Mouse (Mus musculus): Measurements from ENCODE around the gene Gm20532. TPM values are rescaled to one million over a fixed set of nuclear protein-coding genes. Genes with fewer than 3 reads are reported as not detected.
A peak's percentile ranks its signal among the peaks of the same experiment; 100 is the strongest.

Gene Gm20532
- not detected in 2 replicates for polyA plus RNA-seq (2015; fragmentation: Nextera tagmentation; extraction: Ambion mirVana)

DNA sequence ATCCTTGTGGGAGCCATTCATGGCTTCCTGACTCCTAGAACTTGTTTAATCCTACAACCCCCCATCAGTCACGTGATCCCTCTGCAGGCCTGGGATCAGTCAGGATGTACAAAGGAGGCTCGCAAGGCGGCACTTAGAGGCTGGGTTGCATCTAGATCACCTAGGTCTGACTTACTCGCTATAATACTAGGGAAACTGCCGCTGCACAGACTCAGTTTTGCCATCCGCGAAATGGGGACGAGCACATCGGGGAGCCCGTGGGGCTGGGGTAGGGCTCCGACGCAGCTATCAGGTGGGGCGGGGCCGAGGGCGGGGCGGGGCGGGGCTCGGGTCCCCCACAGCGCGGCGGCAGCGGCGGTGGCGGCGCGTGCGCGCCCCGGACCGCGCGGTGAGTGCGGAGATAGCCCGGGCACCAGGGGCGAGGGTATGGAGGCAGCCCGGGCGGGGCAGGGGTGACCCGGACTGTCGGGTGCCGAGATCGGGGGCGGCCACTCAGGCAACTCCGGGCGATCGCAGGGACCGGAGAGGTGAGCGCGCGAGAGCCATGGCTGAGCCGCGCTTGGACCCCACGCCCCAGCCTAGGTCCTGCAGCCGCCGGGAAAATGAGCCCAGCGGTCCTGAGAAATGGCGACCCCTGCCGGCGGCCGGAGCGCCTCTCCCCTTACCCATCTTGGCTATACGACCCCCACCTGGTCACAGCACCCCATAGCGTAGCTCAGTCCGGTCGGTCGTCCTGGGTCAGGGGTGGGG, at the start of gene Gm20532:
Gm20532 (plus strand) TSS at position 346 of the 750 bp plus-strand sequence.
- under 1% methylated on average over 60 of the region's 65 CpGs for WGBS
- no peaks in the 10 kb centered on the region for H3K27me3 ChIP-seq
- H3K4me1 ChIP-seq: peaks cover 10% of the 10 kb centered on the region; the same call in 1 of the 2 replicates
- no peaks in the 10 kb centered on the region for H3K9me3 ChIP-seq
- peak within 1 kb of the TSS; percentile 77 for H3K9ac ChIP-seq
- ATAC-seq (ENCODE audit: low FRiP score, low read depth): peak; percentile 83
- H3K4me2 ChIP-seq (replicated peaks): peak within 1 kb of the TSS; percentile 78
- peak within 1 kb of the TSS; percentile 65 for H3K4me3 ChIP-seq
- H3K36me3 ChIP-seq: peaks cover under 1% of the 10 kb centered on the region; the same call in 1 of the 2 replicates
- peak within 1 kb of the TSS; percentile 28 for H3K27ac ChIP-seq

DNA sequence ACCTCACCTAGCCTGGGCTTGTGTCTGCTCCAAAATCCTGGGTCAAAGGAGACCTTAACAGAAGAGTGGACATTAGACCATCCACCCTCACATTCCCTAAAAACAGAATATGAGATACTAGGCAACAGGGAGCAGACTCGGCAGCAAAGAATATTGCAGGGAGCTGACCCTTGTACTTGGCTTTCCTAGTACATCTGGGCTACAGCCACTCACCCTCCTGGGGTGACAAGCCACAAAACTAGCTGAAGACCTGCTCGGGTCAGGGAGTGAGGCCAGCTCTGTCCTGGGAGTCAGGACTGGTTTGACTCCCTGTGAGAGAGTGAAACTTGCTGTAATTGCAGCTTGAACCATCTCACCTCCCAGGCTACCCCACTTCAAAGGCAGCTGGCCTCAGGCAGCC, 46.9 kb upstream of the Gm20532 start:
- H3K4me1 ChIP-seq: peaks cover 35% of the 10 kb centered on the region
- H3K27ac ChIP-seq: no peak overlapping the region
- no peaks in the 10 kb centered on the region for H3K36me3 ChIP-seq
- WGBS: 24% methylated on average over 2 of the region's 2 CpGs
- no peaks in the 10 kb centered on the region for H3K27me3 ChIP-seq
- H3K9ac ChIP-seq: 0 out of 2 replicates have a peak overlapping the region, but pooled peaks have one; percentile 8
- H3K4me3 ChIP-seq: no peak overlapping the region
- H3K4me2 ChIP-seq (replicated peaks): no peak overlapping the region
- no peak for ATAC-seq (ENCODE audit: low FRiP score, low read depth)
- no peaks in the 10 kb centered on the region for H3K9me3 ChIP-seq

GRCm38 (mm10) chr2:26540721-26541120, 45.7 kb upstream of the Gm20532 start:
- no peak overlapping the region for H3K4me2 ChIP-seq (replicated peaks)
- ATAC-seq (ENCODE audit: low FRiP score, low read depth): no peak
- no peaks in the 10 kb centered on the region for H3K9me3 ChIP-seq
- no peak overlapping the region for H3K4me3 ChIP-seq
- 24% methylated on average over 7 of the region's 7 CpGs for WGBS
- peak overlapping the region; percentile 63; the same call in 1 of the 2 replicates for H3K27ac ChIP-seq
- H3K4me1 ChIP-seq: peaks cover 28% of the 10 kb centered on the region
- no peaks in the 10 kb centered on the region for H3K36me3 ChIP-seq
- H3K9ac ChIP-seq: peak overlapping the region; percentile 48
- no peaks in the 10 kb centered on the region for H3K27me3 ChIP-seq

- Histone ChIP-seq H3K4me2 (replicated peaks) (no peak overlapping the region), H3K27me3 (no peaks in the 10 kb centered on the region), H3K27ac (peak overlapping the region; percentile 63; the same call in 1 of the 2 replicates), H3K36me3 (no peaks in the 10 kb centered on the region), H3K4me1 (peaks cover 27% of the 10 kb centered on the region), H3K9ac (no peak overlapping the region), H3K9me3 (no peaks in the 10 kb centered on the region), H3K4me3 (no peak overlapping the region)
- WGBS: 29% methylated on average over 9 of the region's 9 CpGs
- ATAC-seq (ENCODE audit: low FRiP score, low read depth): peak; percentile 63
These were observed 45.1 kb upstream of the Gm20532 start for GRCm38 (mm10) chr2:26541258-26541910.

DNA sequence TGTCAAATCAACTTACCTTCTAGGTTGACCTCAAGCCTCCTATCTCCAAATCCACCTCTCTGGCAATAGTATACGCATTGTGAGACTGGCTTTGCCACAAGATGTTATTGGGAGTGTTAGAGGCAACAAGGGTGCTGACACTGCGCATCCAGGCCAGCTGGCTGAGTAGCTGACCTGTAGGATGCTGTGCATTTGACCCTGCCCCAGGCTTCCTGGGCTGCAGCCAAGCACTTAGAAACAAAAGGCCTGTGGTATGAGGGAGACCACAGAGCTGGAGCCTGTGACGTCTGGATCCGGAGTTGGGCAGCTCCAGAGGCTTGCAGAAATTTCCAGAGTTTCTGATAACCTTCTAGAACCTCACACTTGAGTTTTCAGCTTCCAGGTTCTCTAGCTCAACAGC, 43.3 kb upstream of the Gm20532 start:
- Histone ChIP-seq H3K9ac (no peak overlapping the region), H3K9me3 (no peaks in the 10 kb centered on the region), H3K36me3 (no peaks in the 10 kb centered on the region), H3K27me3 (no peaks in the 10 kb centered on the region), H3K4me3 (no peak overlapping the region), H3K4me2 (replicated peaks) (no peak overlapping the region), H3K4me1 (peaks cover 41% of the 10 kb centered on the region), H3K27ac (no peak overlapping the region)
- no peak for ATAC-seq (ENCODE audit: low FRiP score, low read depth)
- WGBS: 72% methylated on average over 4 of the region's 4 CpGs

GRCm38 (mm10) chr2:26543768-26544167, 42.7 kb upstream of the Gm20532 start:
- WGBS: 87% methylated on average over 8 of the region's 8 CpGs

GRCm38 (mm10) chr2:26544265-26544664, 42.2 kb upstream of the Gm20532 start:
- ATAC-seq (ENCODE audit: low FRiP score, low read depth): no peak
- no peak overlapping the region for H3K4me2 ChIP-seq (replicated peaks)
- H3K27ac ChIP-seq: no peak overlapping the region
- peaks cover 41% of the 10 kb centered on the region for H3K4me1 ChIP-seq
- no peaks in the 10 kb centered on the region for H3K9me3 ChIP-seq
- no peak overlapping the region for H3K9ac ChIP-seq
- no peaks in the 10 kb centered on the region for H3K36me3 ChIP-seq
- H3K27me3 ChIP-seq: no peaks in the 10 kb centered on the region
- no peak overlapping the region for H3K4me3 ChIP-seq
- WGBS: 72% methylated on average over 3 of the region's 3 CpGs

More at GRCm38 (mm10) chr2:26543768-26544167, 42.7 kb upstream of the Gm20532 start:
- H3K4me3 ChIP-seq: no peak overlapping the region
- H3K36me3 ChIP-seq: no peaks in the 10 kb centered on the region
- H3K9ac ChIP-seq: no peak overlapping the region
- no peak overlapping the region for H3K27ac ChIP-seq
- no peaks in the 10 kb centered on the region for H3K27me3 ChIP-seq
- no peak for ATAC-seq (ENCODE audit: low FRiP score, low read depth)
- no peak overlapping the region for H3K4me2 ChIP-seq (replicated peaks)
- H3K4me1 ChIP-seq: peaks cover 41% of the 10 kb centered on the region
- H3K9me3 ChIP-seq: no peaks in the 10 kb centered on the region

- peak; percentile 69; the same call in 1 of the 2 replicates for ATAC-seq (ENCODE audit: low FRiP score, low read depth)
- Histone ChIP-seq H3K36me3 (no peaks in the 10 kb centered on the region), H3K27me3 (no peaks in the 10 kb centered on the region), H3K4me3 (no peak overlapping the region), H3K27ac (no peak overlapping the region; the same call in 1 of the 2 replicates), H3K9me3 (no peaks in the 10 kb centered on the region), H3K4me2 (replicated peaks) (no peak overlapping the region), H3K4me1 (peaks cover 22% of the 10 kb centered on the region), H3K9ac (no peak overlapping the region)
- WGBS: 20% methylated on average over 2 of the region's 2 CpGs
These were observed 39.0 kb upstream of the Gm20532 start for GRCm38 (mm10) chr2:26547481-26547880.

DNA sequence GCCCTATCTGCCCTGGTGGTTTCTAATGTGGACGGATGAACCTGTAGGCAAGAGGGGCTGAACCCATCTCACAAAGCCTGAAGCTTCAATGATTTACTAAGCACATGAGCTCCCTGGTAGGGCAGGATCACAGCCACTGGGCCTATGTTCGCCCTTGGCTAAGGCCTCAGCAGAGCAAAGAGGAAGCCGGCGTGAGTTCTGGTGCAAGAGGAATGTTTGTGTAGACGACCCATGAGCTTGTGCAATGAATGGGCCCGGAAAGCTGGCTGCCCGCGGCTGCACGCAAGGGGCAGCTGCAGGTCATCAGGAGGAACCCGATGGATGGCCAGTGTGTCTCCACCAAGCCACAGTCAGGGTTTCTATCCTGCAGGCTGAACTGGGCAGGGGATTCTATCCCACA, 36.6 kb upstream of the Gm20532 start:
- no peaks in the 10 kb centered on the region for H3K9me3 ChIP-seq
- no peaks in the 10 kb centered on the region for H3K27me3 ChIP-seq
- no peak overlapping the region for H3K27ac ChIP-seq
- ATAC-seq (ENCODE audit: low FRiP score, low read depth): no peak
- peaks cover 22% of the 10 kb centered on the region for H3K4me1 ChIP-seq
- no peak overlapping the region for H3K4me3 ChIP-seq
- no peaks in the 10 kb centered on the region for H3K36me3 ChIP-seq
- H3K4me2 ChIP-seq (replicated peaks): no peak overlapping the region
- WGBS: 80% methylated on average over 10 of the region's 10 CpGs
- H3K9ac ChIP-seq: no peak overlapping the region

GRCm38 (mm10) chr2:26550205-26550604, 36.2 kb upstream of the Gm20532 start:
- Histone ChIP-seq H3K4me1 (peaks cover 22% of the 10 kb centered on the region), H3K9ac (no peak overlapping the region), H3K4me2 (replicated peaks) (no peak overlapping the region), H3K9me3 (no peaks in the 10 kb centered on the region), H3K36me3 (no peaks in the 10 kb centered on the region), H3K4me3 (no peak overlapping the region), H3K27ac (no peak overlapping the region; the same call in 1 of the 2 replicates), H3K27me3 (no peaks in the 10 kb centered on the region)
- 72% methylated on average over 3 of the region's 3 CpGs for WGBS
- ATAC-seq (ENCODE audit: low FRiP score, low read depth): no peak

GRCm38 (mm10) chr2:26550777-26551176, 35.7 kb upstream of the Gm20532 start:
- H3K27ac ChIP-seq: peak overlapping the region; percentile 44; the same call in 1 of the 2 replicates

DNA sequence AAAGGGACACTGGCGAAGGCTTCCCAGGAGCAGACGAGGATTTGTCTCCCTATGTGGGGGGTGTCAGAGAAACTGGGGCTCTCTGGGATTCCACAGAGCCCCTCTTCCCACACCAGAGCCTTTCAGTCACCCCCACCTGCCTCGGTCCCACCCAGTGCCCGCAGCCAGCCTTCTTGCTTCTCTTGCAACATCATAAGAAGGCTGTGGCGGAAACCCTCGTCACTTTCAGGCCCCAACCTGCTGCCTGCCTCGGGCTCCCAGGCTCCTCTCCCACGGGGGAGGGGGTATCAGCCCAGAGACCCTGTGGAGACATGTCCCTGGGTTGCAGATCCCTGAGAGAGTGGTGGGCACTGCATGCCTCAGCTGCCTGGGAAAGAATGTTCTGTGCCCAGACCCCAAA, 35.0 kb upstream of the Gm20532 start:
- ATAC-seq (ENCODE audit: low FRiP score, low read depth): no peak
- 70% methylated on average over 8 of the region's 8 CpGs for WGBS
- no peak overlapping the region for H3K9ac ChIP-seq
- no peaks in the 10 kb centered on the region for H3K9me3 ChIP-seq
- peaks cover 20% of the 10 kb centered on the region for H3K4me1 ChIP-seq
- H3K4me3 ChIP-seq: no peak overlapping the region
- H3K27ac ChIP-seq: no peak overlapping the region
- no peaks in the 10 kb centered on the region for H3K36me3 ChIP-seq
- no peak overlapping the region for H3K4me2 ChIP-seq (replicated peaks)
- H3K27me3 ChIP-seq: no peaks in the 10 kb centered on the region

More at GRCm38 (mm10) chr2:26550777-26551176, 35.7 kb upstream of the Gm20532 start:
- H3K9me3 ChIP-seq: no peaks in the 10 kb centered on the region
- H3K4me1 ChIP-seq: peaks cover 22% of the 10 kb centered on the region
- 81% methylated on average over 3 of the region's 3 CpGs for WGBS
- H3K27me3 ChIP-seq: no peaks in the 10 kb centered on the region
- no peaks in the 10 kb centered on the region for H3K36me3 ChIP-seq
- H3K4me3 ChIP-seq: no peak overlapping the region
- H3K9ac ChIP-seq: no peak overlapping the region
- H3K4me2 ChIP-seq (replicated peaks): no peak overlapping the region
- ATAC-seq (ENCODE audit: low FRiP score, low read depth): no peak
